Mouse (Mus musculus) testis, adult 2 months (tissue): Measurements from ENCODE around the gene Tead4. TPM values are rescaled to one million over a fixed set of nuclear protein-coding genes. Genes with fewer than 3 reads are reported as not detected.

Source experiments
- H3K27ac ChIP-seq: fragments of 200-500 bp; 2 replicates; pipeline ENCODE4 v1.5.1; 2012; ENCODE audit warnings: low read depth, low read length; ENCODE audit not compliant: control insufficient read depth, insufficient read depth
- H3K27me3 ChIP-seq: fragments of 200-500 bp; 2 replicates; pipeline ENCODE4 v1.6.1; 2012; ENCODE audit warnings: mild to moderate bottlenecking, low read length, moderate library complexity; ENCODE audit not compliant: control insufficient read depth, insufficient read depth
- H3K36me3 ChIP-seq: fragments of 200-500 bp; 2 replicates; pipeline ENCODE4 v1.6.1; 2012; ENCODE audit warnings: mild to moderate bottlenecking, low read length; ENCODE audit not compliant: control insufficient read depth, insufficient read depth
- H3K4me1 ChIP-seq: fragments of 200-500 bp; 2 replicates; pipeline ENCODE4 v1.6.1; 2012; ENCODE audit warnings: low read length; ENCODE audit not compliant: control insufficient read depth, insufficient read depth
- H3K4me3 ChIP-seq: fragments of 200-500 bp; 2 replicates; pipeline ENCODE4 v1.5.1; 2012; ENCODE audit warnings: low read depth, mild to moderate bottlenecking, low read length, moderate library complexity, mixed read lengths; ENCODE audit not compliant: control insufficient read depth
- CTCF ChIP-seq: fragments of 200-500 bp; IDR thresholded peaks from 2 replicates; pipeline ENCODE4 v1.5.1; 2012; ENCODE audit warnings: low read depth, mild to moderate bottlenecking, inconsistent platforms, low read length, moderate library complexity; ENCODE audit not compliant: control insufficient read depth, insufficient read depth, insufficient replicate concordance
- POLR2A ChIP-seq: fragments of 200-500 bp; IDR thresholded peaks from 2 replicates; pipeline ENCODE4 v1.6.1; 2012; ENCODE audit warnings: low read depth, mild to moderate bottlenecking, inconsistent platforms, low read length, moderate library complexity; ENCODE audit not compliant: control insufficient read depth
- polyA plus RNA-seq: library from polyadenylated mRNA; depleted of rRNA; stranded (reverse); fragments of >200 nt; gene quantifications from 2 replicates; pipeline ENCODE4 v1.2.3, GENCODE M21; 2012

The Tead4 gene
- polyA plus RNA-seq, 1 experiment, result 0.05 TPM

- Histone ChIP-seq H3K4me3 (no peak overlapping the region), H3K27me3 (no peaks in the 10 kb centered on the region), H3K4me1 (peaks cover 2% of the 10 kb centered on the region; the same call in 1 of the 2 replicates), H3K27ac (no peak overlapping the region), H3K36me3 (no peaks in the 10 kb centered on the region)
- TF ChIP-seq POLR2A (no peak), CTCF (peak; percentile 41; the same call in 1 of the 2 replicates)
These were observed 66.4 kb downstream of the Tead4 start for GRCm38 (mm10) chr6:128234206-128234605.

GRCm38 (mm10) chr6:128232216-128232615, 68.4 kb downstream of the Tead4 start:
- H3K27me3 ChIP-seq, result no peaks in the 10 kb centered on the region
- no peak overlapping the region for H3K4me3 ChIP-seq
- H3K36me3 ChIP-seq, result no peaks in the 10 kb centered on the region
- TF ChIP-seq POLR2A (no peak), CTCF (no peak)
- no peak overlapping the region for H3K27ac ChIP-seq
- H3K4me1 ChIP-seq, result no peaks in the 10 kb centered on the region

GRCm38 (mm10) chr6:128231741-128232140, 68.9 kb downstream of the Tead4 start:
- no peak overlapping the region for H3K27ac ChIP-seq
- no peaks in the 10 kb centered on the region for H3K27me3 ChIP-seq
- no peak for TF ChIP-seq CTCF
- TF ChIP-seq POLR2A, result no peak

GRCm38 (mm10) chr6:128227438-128228017, 73.1 kb downstream of the Tead4 start:
- no peak overlapping the region for H3K4me3 ChIP-seq
- TF ChIP-seq CTCF (no peak; the same call in 1 of the 2 replicates), POLR2A (no peak)
- H3K27ac ChIP-seq, result no peak overlapping the region

More at GRCm38 (mm10) chr6:128231741-128232140, 68.9 kb downstream of the Tead4 start:
- Histone ChIP-seq H3K4me3 (no peak overlapping the region), H3K36me3 (no peaks in the 10 kb centered on the region), H3K4me1 (no peaks in the 10 kb centered on the region)

GRCm38 (mm10) chr6:128226941-128227340, 73.7 kb downstream of the Tead4 start:
- TF ChIP-seq CTCF, result no peak
- no peak for TF ChIP-seq POLR2A
- Histone ChIP-seq H3K27ac (no peak overlapping the region), H3K27me3 (no peaks in the 10 kb centered on the region), H3K36me3 (no peaks in the 10 kb centered on the region), H3K4me3 (no peak overlapping the region), H3K4me1 (peaks cover 5% of the 10 kb centered on the region; the same call in 1 of the 2 replicates)

More at GRCm38 (mm10) chr6:128227438-128228017, 73.1 kb downstream of the Tead4 start:
- Histone ChIP-seq H3K27me3 (no peaks in the 10 kb centered on the region), H3K36me3 (no peaks in the 10 kb centered on the region), H3K4me1 (peaks cover 5% of the 10 kb centered on the region; the same call in 1 of the 2 replicates)

- Histone ChIP-seq H3K27me3 (no peaks in the 10 kb centered on the region), H3K36me3 (no peaks in the 10 kb centered on the region), H3K4me3 (no peak overlapping the region), H3K27ac (no peak overlapping the region), H3K4me1 (peaks cover 5% of the 10 kb centered on the region; the same call in 1 of the 2 replicates)
- no peak for TF ChIP-seq CTCF
- no peak for TF ChIP-seq POLR2A
These were observed 74.8 kb downstream of the Tead4 start for GRCm38 (mm10) chr6:128225846-128226176.

- TF ChIP-seq POLR2A (no peak), CTCF (no peak)
- H3K36me3 ChIP-seq, result no peaks in the 10 kb centered on the region
- no peaks in the 10 kb centered on the region for H3K27me3 ChIP-seq
- no peak overlapping the region for H3K27ac ChIP-seq
- H3K4me1 ChIP-seq, result peaks cover 5% of the 10 kb centered on the region; the same call in 1 of the 2 replicates
- H3K4me3 ChIP-seq, result no peak overlapping the region
These were observed 75.4 kb downstream of the Tead4 start for GRCm38 (mm10) chr6:128225009-128225845.
